Mouse (Mus musculus) G1E-ER4 (cell line): ENCODE results near the gene Epb41l5. TPM values are rescaled to one million over a fixed set of nuclear protein-coding genes. Genes with fewer than 3 reads are reported as not detected.

Experiments used
- GATA1 ChIP-seq: IDR thresholded peaks from one replicate; pipeline ENCODE4 v1.8.0; 2012; ENCODE audit warnings: low read length, inconsistent platforms
- polyA plus RNA-seq: library from polyadenylated mRNA; stranded (reverse); fragments of >175 nt; gene quantifications from 2 replicates; pipeline ENCODE4 v1.2.3, GENCODE M21; 2012

The Epb41l5 gene
- polyA plus RNA-seq, 1 experiment, result 4.9 TPM

GRCm38 (mm10) chr1:119525004-119525444, 123.8 kb downstream of the Epb41l5 start:
- no peak for TF ChIP-seq GATA1

- no peak for TF ChIP-seq GATA1
Measured at GRCm38 (mm10) chr1:119523826-119524225, 125.0 kb downstream of the Epb41l5 start.

- TF ChIP-seq GATA1, result no peak
Measured at GRCm38 (mm10) chr1:119523369-119523768, 125.4 kb downstream of the Epb41l5 start.

- no peak for TF ChIP-seq GATA1
Measured at GRCm38 (mm10) chr1:119522726-119523125, 126.1 kb downstream of the Epb41l5 start.

- TF ChIP-seq GATA1, result no peak
Measured at GRCm38 (mm10) chr1:119521681-119522080, 127.1 kb downstream of the Epb41l5 start.

- TF ChIP-seq GATA1, result no peak
Measured at GRCm38 (mm10) chr1:119521029-119521428, 127.8 kb downstream of the Epb41l5 start.

GRCm38 (mm10) chr1:119519286-119519685, 129.5 kb downstream of the Epb41l5 start:
- TF ChIP-seq GATA1, result no peak

- no peak for TF ChIP-seq GATA1
Measured at GRCm38 (mm10) chr1:119518786-119519185, 130.0 kb downstream of the Epb41l5 start.

- TF ChIP-seq GATA1, result no peak
Measured at GRCm38 (mm10) chr1:119518060-119518459, 130.7 kb downstream of the Epb41l5 start.

- no peak for TF ChIP-seq GATA1
Measured at GRCm38 (mm10) chr1:119510857-119511256, 137.9 kb downstream of the Epb41l5 start.

- TF ChIP-seq GATA1, result peak; percentile 31
Measured at GRCm38 (mm10) chr1:119510409-119510808, 138.4 kb downstream of the Epb41l5 start.

GRCm38 (mm10) chr1:119509474-119509873, 139.3 kb downstream of the Epb41l5 start:
- no peak for TF ChIP-seq GATA1

GRCm38 (mm10) chr1:119508548-119508947, 140.3 kb downstream of the Epb41l5 start:
- no peak for TF ChIP-seq GATA1

GRCm38 (mm10) chr1:119505951-119506350, 142.8 kb downstream of the Epb41l5 start:
- no peak for TF ChIP-seq GATA1

GRCm38 (mm10) chr1:119504260-119505062, 144.3 kb downstream of the Epb41l5 start, which contains the start of gene Ralb:
Ralb (minus strand) TSS chr1:119504794.
- TF ChIP-seq GATA1, result no peak

GRCm38 (mm10) chr1:119503808-119504207, 145.0 kb downstream of the Epb41l5 start:
- no peak for TF ChIP-seq GATA1

- no peak for TF ChIP-seq GATA1
Measured at GRCm38 (mm10) chr1:119503181-119503580, 145.6 kb downstream of the Epb41l5 start.
